Mouse (Mus musculus) spleen, adult 2 months (tissue): ENCODE results near the gene Myh9.

Source experiments
- CTCF ChIP-seq: fragments of 200-500 bp; IDR thresholded peaks from 2 replicates; pipeline ENCODE4 v1.5.1; 2011; ENCODE audit warnings: mild to moderate bottlenecking, inconsistent platforms; ENCODE audit not compliant: insufficient read depth, insufficient read length, insufficient replicate concordance; ENCODE audit errors: extremely low read depth
- POLR2A ChIP-seq: fragments of 200-500 bp; IDR thresholded peaks from 2 replicates; pipeline ENCODE4 v1.6.1; 2011; ENCODE audit warnings: low read depth, low read length, inconsistent platforms

DNA sequence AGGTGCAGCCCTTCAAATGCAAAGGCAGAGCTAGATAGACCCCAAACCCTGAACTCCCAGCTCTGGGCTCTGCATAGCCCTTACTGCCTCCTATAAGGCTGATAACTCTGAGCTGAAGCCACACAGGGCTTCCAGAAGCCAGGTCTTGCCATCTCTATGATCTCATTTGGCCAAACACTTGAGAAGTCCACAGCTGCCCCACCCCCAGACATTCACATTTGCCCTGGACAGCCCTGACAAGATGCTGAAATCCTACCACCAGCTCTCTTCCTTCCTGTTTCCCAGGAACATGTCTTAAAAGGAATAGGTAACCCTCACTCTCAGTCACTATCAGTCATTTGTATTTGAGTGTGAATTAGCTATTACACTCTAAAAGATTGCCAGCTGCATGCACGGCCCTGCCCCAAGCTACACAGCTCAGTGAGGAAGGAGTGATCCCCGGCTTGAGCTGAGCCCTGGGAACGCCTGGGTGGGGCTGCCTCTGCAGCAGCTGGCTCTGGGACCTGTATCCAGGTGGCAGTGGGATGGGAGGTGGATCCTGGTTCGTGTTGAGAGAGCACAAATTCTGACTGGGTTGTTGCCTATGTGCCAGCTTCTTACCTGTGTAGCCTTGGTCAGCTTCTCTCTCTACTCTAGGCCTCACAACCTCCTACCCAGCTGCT is 47.9 kb upstream of the Myh9 start:
- no peak for TF ChIP-seq POLR2A
- no peak for TF ChIP-seq CTCF
